Mouse (Mus musculus): ENCODE results near the gene Pebp1.
"Not testable (repeated sequence)": the region's sequence is repeated elsewhere in the genome, so short reads cannot be mapped to it uniquely, and the experiment has no call there.

The Pebp1 gene

DNA sequence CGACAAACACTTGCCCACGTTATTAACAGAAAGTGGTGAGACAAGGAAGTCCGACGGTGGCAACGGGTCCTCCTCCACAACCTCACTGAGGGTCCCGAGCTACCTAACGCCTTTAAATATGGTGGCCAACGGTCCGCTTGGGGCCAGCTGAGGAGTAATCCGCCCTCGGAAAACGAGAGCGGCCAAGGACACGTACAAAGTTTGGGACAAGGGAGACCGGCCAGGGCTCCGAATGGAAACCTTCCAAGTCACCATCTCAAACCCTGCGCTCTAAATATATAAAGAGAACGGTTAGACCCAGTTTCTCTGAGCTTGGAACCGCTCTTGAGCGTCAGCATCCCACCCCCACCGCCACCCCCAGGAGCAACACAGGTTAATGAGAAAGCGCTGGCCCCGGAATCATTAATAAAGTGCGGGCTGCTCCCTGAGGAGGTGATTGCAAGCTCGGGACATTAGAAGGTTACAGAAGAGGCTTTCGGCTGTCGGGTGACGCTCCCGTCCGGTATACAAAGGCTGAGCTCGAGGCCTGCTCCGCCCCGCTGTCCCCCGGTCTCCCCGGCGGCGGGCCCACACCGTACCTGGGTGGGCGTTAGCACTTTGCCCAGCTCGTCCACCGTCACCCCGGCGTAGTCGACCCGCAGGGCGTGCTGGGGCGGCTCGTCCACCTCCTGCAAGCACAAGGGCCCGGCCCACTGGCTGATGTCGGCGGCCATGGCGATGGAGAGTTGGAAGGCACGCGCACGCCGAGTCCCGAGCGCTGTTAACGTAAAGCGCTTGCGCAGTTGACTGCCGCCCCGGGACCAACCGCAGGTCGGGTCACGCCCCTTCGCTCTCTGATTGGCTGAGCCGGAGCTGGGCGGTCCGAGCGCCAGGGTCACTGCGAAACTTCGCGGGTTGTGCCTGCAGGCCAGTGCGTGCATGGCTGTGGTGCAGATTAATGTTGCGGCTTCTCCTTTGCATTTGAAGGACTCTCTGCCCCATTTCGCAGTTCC lies at the start of gene Pebp1:
Gene Pebp1 (minus strand): TSS at position 795 of the 992 bp plus-strand sequence.
- DNase-seq (ENCODE audit: low spot score) = peak; percentile 92

DNA sequence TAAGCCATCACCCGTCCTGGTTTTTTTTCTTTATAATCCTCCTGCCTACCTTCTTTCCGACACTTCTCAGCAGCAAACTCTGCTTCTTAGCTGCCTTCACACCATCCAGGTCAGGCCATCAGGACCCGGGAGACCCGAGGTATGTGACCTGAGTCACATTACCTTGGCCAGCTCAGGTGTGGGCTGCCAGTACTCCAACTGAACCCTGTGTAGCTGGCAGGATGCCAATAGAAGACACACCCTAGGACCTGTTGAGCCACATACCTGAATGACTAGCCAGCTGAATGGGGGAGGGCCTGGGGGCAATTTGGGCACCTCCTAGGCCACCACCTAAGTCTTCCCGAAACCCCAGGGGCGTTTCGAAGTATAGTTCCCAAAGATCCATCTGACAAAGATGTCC lies 43.0 kb upstream of the Pebp1 start:
- DNase-seq (ENCODE audit: low spot score) = peak; percentile 68

DNA sequence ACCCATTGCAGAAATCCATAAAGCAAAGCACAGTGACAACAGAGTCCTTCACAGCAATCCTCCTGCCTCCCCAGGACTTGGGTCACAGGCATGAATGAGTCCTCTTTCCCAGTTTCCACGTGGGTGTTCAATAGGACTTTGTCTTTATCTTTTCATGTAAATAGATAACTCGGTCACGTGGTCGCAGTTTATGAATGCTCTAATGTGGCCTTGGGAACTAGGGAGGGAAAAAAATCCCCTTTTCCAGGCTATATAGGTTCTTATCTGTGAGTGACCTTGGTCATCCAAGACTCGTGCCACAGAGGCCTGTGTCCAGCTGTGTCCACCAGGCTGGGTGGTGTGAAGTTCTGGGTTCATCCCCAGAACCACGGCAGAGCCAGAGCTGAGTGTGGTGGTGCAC lies 39.0 kb upstream of the Pebp1 start:
- no peak for DNase-seq (ENCODE audit: low spot score)

DNA sequence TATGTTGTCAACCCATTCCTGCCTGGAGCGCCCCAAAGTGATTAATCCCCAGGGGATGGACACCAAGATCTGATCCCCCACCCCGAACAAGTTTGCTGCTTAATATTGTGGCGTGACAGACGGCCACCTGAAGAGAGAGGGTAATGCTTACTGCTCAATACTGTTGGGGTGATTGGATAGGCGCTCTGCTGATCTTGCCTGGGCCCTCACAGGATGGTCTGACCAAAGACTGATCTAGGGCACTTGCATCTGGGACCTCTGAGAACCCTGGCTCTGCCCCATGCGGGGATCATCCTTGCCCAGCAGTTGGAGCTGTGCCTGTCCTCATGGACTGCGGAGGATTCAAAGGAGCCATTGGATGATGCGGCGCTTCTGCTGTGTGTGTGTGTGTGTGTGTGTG lies 36.3 kb upstream of the Pebp1 start:
- no peak for DNase-seq (ENCODE audit: low spot score)

DNA sequence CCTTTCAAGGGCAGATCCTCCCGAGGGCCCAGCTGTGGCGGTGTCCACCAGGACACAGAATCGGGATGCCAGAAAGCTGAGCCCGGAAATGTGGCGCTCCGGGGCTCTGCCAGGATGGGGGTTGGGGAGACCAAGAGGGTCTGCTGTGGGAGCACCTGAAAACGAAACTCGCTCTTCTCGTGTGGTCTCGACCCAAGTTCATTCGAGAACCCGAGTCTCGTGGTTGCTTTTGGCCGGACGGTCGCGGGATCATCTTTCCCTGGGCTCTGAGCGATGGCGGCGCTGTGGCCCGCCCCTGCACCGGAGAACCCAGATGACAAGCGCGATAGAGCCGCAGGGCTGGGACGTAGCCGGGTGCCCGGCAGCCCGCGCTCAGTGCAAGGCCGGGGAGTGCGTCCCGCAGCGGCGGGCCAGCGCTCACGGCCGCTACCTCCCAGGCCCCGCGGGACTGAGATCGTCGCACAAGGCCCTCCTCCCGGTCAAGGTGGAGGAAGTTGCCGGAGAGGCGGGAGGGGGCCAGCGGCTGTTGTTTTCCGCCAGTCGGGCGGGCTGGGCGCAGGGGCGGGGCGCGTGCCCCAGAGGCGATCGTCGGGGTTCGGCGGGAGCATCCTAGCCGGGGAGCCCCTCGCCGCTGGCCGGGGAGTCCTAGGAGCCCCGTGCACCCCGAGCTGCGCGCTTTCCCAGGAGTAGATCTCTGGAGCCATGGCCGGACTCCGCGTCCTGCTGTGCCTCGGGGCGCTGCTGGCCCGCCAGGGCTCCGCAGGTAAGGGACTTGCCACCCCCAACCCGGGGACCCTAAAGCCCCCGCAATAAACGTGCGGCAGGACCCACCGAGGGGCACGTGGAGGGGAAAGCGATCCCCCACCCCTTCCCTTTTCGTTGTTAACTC lies 31.6 kb upstream of the Pebp1 start, which contains the start of gene Vsig10:
Gene Vsig10 (plus strand): TSS at position 343 of the 889 bp plus-strand sequence.
- DNase-seq (ENCODE audit: low spot score) = peak; percentile 70

DNA sequence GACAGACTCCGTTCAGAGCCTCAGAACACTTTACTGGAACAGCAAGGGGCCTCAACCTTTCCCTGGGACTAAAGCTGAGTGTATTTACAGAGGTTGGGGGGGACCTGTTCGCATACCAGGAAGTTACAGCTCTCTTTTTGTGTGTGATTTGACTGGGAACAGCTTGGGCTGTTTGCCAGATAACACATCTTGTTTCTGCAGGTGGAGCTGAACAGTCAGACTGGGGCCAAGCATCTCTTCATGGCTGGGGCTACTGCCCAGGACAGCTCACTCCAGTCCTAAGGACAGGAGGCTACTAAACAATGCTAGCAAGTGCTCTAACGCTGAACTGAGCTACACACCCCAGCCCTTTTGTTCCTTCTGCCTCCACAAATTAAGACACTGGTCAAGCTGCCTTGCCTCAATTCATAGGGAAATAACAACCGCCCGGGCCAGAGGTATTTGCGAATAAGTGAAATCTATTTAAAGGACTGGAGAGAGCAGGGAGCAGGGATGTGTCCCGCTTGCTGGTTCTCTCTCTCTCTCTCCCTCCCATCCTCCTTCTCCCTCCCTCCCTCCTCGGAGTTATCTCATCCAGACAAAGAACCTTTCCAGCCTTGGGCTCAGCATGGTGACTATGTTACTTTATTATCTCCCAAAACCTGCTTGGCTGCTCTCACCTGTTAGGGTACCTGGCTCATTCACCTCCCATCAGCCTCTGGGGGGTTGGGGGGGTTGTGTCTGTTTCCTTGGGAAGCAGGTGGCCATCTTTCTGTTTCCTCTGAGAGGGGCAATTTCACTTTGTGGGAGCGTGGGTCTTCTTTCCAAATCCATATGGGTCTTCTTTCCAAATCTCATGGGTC lies 27.4 kb upstream of the Pebp1 start:
- peak; percentile 38 for DNase-seq (ENCODE audit: low spot score)

DNA sequence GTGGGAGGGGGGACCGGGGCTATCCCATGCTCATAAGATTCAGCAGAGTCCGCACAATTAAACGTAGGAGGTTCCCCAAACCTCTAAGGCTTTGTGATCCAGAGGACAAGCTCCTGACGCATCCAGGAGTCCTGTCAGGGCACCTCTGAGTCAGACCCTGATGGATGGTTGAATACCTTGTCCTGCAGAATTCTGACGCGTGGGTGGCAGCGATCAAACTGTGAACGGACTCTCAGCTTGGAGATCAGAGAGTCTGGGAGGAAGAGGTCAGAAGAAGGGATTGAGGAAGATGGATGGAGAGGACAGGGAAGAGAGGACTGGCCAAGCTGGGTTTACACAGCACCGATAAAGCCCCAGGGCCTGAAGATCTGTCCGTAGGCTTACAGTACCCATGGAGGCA lies 26.5 kb upstream of the Pebp1 start:
- DNase-seq (ENCODE audit: low spot score) = no peak

DNA sequence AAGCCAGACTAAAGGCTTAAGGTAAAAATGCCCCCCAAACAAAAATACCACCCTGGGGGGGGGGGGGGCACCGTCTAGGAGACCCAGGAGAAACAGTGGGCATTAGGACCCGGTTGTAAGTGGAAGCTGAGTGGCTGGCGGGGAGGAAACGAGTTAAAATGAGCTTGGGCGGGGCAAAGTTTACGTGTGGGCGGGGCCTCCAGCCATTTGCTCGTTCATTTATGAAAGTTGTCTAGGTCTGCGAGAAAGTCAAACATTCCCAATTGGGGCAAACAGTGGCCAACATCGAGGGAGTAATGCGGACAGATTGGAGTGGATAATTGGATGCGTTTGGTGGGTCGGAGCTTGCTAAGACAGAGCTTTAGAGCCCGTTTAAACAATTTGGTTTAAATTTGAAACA lies 26.0 kb upstream of the Pebp1 start:
- DNase-seq (ENCODE audit: low spot score) = peak; percentile 58

DNA sequence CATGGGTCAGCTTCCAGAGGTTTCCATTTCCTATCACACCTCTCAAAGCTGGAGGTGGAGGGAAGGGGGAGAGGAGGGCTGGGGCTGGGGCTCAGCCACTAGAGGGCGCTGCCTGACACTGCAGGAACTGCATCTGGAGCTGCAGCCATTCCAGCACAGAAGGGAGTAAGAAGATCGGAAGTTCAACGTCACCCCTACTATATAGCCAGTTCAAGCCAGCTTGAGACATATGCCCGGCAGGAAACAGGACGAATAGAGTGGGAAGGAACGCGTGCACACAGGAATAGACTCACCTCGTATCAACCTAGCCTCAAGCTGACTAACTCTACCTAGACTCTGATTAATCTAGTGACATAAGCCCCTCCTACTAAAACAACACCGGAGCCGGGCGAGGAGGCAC lies 20.3 kb upstream of the Pebp1 start:
- DNase-seq (ENCODE audit: low spot score) = peak; percentile 82

DNA sequence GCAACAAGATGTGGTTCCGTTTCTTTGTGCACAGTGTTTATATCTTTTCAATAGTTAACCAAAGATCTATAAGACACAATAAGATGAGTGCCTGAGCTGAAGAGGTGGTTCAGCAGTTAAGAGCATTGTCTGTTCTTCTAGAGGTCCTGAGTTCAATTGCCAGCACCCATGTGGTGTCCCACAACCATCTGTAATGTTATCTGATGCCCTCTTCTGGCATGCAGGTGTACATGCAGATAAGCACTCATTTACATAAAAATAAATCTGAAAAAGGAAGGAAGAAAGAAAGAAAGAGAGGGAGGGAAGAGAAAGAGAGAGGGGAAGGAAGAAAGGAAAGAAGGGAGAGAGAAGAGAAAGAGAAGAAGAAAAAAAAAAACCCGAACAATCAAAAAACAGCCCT lies 19.4 kb upstream of the Pebp1 start:
- DNase-seq (ENCODE audit: low spot score) = no peak

DNA sequence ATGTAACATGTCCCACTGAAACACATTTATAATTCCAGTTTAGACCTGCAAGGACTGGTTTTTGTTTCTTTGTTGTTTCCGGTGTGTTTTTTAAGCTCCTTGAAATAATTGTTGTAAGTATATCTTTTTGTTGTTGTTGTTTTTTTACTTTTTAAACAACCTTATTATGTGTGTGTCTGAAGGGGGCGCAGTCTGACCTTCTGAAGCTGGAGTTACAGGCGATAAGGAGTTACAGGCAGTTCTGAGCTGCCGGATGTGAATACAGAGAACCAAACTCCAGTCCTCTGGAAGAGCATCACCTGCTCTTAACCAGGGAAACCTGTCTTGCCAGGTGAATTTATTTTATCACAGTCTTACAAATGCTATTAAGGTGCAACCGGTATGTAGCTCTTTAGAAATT lies 18.3 kb upstream of the Pebp1 start:
- DNase-seq (ENCODE audit: low spot score) = no peak

DNA sequence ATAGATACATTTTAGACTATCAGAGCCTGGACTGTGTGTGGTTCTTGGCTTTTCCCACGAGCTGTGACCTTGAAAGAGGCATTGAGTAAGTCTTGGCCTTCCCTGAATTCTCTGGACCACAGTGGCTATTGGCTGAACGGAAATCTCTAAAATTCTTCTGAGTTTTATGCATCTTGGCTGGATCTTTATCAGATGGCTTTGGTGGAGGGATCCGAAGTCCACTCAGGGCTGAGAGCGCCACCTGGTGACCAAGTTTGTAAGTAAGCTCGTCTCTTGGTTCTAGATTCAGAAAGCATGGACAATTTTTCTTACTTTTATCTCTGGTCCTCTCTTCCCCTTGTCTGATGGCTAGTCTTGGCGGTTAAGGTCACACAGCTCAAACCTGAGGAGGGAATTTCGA lies 17.5 kb upstream of the Pebp1 start:
- peak; percentile 87 for DNase-seq (ENCODE audit: low spot score)

DNA sequence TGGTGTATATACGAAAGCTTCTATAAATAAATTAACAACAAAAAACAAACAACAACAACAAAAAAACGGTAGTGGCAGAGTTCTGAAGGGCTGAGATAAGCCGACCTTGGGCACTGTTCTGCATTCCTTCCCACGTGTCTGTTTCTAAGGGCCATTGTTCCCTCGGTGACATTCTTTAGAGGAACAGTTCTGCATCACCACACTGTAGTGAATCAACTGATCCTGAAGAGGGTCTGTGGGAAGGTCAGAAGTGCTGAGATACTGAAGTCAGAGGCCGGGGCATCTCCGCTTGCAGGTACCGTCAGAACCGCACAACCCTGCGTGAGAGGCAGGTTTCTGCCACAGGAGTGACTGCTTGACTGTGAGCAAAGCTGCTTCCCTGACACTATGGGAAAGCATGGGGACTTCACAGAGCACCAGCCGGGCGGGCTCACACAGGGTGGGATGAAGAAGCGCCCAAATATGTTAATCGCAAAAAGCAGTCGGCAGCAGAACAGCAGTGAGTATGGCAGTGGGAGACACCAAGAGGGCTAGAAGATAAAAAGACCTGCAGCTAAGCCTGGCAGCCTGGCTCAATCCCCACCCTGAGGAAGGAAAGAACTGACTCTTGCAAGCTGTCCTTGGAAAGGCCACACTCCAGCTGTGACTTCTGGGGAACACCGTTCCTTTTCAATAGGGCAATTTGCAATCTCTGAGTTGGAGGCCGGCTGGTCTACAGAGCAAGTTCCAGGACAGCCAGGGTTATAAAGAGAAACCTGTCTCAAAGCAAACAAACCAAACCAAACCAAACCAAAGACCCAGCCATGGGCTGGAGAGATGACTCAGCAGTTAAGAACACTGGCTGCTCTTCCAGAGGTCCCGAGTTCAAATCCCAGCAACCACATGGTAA lies 16.5 kb upstream of the Pebp1 start:
- no peak for DNase-seq (ENCODE audit: low spot score)

DNA sequence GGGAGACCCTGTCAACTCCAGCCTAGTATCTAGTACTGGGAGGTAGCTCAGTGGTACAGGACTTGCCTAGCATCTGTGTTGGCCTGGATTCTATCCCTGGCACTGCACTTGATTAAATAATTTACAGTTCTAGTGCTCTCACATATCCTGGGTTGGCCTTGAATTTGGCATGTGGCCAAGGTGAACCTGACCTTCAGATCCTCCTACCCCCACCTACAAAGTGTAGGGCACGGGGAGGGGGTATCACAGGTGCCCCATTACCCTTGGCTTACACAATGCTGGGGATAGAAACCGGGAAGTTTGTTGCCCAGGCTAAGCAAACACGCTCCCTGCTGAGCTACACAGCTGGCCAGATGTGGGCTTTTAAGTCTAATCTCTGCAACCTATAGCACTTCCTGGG lies 15.5 kb upstream of the Pebp1 start:
- no peak for DNase-seq (ENCODE audit: low spot score)

DNA sequence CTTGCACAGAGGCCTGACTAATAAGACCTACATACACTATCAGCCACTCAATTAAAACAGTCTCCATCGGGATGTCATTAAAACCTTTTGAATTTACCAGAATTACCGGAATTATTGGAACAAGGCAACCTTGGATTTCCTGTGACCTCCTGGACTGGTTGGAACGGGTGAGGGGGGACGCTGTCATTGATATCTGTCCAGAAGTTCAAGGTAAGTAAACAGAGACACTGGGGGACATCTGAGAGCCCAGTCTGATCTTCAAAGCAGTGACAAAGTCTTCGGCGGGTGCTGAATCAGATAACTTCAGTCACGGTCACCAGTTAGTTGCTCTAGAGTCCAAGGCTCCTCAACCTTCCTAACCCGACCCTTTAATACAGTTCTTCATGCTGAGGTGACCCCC lies 7.6 kb upstream of the Pebp1 start:
- DNase-seq (ENCODE audit: low spot score) = no peak

DNA sequence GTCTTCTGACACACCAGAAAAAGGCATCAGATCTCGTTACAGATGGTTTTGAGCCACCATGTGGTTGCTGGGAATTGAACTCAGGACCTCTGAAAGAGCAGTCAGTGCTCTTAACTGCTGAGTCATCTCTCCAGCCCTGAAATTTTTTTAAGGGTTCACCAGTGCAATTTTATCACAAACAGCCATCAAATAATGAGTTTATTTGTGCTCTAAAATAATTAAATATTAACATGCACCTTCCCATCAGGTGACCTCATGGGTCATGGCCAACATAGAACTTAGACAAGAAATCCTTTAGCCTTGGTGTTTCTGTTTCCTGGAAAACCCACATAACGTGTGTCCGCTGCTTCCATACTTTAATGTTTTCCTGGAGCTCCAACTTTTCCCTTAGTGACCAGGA lies 6.4 kb upstream of the Pebp1 start:
- DNase-seq (ENCODE audit: low spot score) = not testable (repeated sequence)

DNA sequence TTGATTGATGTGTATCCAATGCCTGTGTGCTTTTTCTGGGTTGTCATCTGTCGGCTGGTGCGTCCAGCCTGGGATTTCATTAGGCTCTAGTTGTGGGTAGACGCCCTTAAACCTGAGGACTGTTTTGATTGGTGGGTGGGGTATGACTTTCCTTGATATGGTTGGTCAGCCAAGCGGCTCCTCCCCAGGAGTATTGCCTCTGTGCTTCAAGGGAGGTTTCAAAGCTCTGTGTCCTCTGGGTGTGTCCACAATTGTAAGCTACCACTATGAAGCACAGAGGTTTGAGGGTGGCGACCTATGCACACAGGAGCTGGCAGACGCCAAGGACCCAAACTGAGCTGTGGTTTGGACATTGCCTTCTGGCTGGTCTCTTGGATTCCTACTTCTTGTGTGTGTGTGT lies 5.1 kb upstream of the Pebp1 start:
- DNase-seq (ENCODE audit: low spot score) = no peak

DNA sequence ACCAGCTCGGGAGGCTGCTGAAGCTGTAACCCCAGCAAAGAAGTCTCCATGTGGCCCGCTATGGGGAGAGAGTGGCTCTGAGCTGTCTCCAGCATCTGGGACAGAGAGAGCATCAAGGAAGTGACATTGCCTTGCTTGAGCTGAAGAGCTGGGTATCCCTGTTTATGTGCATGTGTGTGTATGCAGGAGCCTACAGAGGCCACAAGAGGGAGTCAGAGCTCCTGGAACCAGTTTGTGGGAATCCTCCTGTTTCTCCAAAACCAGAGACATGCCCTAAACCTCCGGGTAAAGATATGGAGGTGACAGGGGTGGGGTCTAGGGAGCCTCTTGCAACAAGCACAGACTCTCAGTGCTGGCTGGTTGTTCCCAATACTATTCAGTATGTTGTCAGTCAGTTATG lies 3.9 kb upstream of the Pebp1 start:
- DNase-seq (ENCODE audit: low spot score) = no peak

DNA sequence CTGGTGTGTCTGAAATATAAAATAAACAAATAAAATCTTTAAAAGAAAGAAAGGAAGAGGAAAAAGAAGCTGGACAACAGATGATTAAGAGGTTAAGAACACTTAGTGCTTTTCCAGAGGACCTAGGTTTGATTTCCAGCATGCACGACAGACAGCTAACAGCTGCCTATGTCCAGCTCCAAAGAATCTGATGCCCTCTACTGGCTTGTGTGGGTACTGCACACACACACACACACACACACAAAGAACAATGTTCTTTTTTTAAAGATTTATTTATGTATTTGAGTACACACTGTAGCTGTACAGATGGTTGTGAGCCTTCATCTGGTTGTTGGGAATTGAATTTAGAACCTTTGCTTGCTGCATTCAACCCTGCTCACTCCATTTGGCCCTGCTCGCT lies 2.7 kb upstream of the Pebp1 start:
- no peak for DNase-seq (ENCODE audit: low spot score)

DNA sequence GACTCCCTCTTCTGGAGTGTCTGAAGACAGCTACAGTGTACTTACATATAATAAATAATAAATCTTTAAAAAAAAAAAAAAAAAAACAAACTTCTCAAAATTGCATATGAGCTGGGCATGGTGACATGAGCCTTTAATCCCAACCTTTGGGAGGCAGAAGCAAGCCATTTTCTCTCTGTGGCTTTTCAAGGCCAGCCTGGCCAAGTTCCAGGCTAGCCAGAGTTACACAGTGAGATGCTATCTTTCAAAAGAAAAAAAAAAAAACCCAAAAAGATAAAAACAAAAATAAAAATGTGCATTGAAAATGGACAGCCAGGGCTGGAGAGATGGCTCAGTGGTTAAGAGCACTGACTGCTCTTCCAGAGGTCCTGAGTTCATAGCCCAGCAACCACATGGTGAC lies 2.2 kb upstream of the Pebp1 start:
- no peak for DNase-seq (ENCODE audit: low spot score)

DNA sequence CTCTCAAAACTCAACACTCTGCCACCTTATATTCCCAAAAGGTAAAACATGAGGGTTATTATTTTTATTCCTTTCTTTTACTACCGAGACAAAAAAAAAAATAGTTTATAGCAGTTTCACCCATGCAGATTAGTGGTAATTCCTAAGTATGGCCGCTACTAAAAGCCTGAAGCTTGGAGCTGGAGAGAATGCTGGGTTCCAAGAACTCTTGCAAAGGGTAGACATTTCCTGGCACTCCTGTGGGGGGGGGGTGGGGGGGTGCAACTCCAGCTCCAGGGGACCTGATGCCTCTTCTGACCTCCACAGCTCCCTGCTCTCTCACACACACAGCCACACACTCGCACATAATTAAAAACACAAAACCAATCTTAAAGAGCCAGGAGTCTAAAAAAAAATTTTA lies 1.1 kb downstream of the Pebp1 start:
- no peak for DNase-seq (ENCODE audit: low spot score)
